Mouse (Mus musculus): ENCODE data around the gene Myl12a. TPM values are rescaled to one million over a fixed set of nuclear protein-coding genes. Genes with fewer than 3 reads are reported as not detected.
A peak's percentile ranks its signal among the peaks of the same experiment; 100 is the strongest.

The Myl12a gene
- polyA plus RNA-seq, 2 experiments: 361 to 721 TPM

- Histone ChIP-seq H3K4me1 (ENCODE audit: control insufficient read depth, insufficient read depth, low read length) (peaks cover 1% of the 10 kb centered on the region; the same call in 1 of the 2 replicates), H3K27me3 (ENCODE audit: control insufficient read depth, insufficient read depth, low read length) (no peaks in the 10 kb centered on the region), H3K36me3 (ENCODE audit: control insufficient read depth, insufficient read depth, low read length) (peaks cover 32% of the 10 kb centered on the region), H3K27ac (replicated peaks; ENCODE audit: low read depth, low read length) (no peak overlapping the region), H3K9ac (ENCODE audit: low read depth, low read length, severe bottlenecking) (no peak overlapping the region), H3K4me2 (replicated peaks; ENCODE audit: low read depth, low read length, severe bottlenecking) (no peak overlapping the region), H3K9me3 (ENCODE audit: control insufficient read depth, low read length) (no peaks in the 10 kb centered on the region), H3K4me3 (replicated peaks; ENCODE audit: low read length) (no peak overlapping the region)
- ATAC-seq (ENCODE audit: low FRiP score, low read depth): no peak
- WGBS: 85% methylated on average over 9 of the region's 9 CpGs
- DNase-seq (ENCODE audit: low spot score): no peak
- no peak for TF ChIP-seq POLR2A (IDR thresholded peaks at IDR 0.05; ENCODE audit: borderline replicate concordance, extremely low read depth, insufficient read depth, insufficient read length)
Observed at GRCm38 (mm10) chr17:70973398-70973797, 29.3 kb downstream of the Myl12a start.

GRCm38 (mm10) chr17:70971206-70971605, 31.5 kb downstream of the Myl12a start:
- H3K4me2 ChIP-seq (replicated peaks; ENCODE audit: low read depth, low read length, severe bottlenecking): no peak overlapping the region
- H3K4me1 ChIP-seq (ENCODE audit: control insufficient read depth, insufficient read depth, low read length): peaks cover 11% of the 10 kb centered on the region
- no peak for TF ChIP-seq POLR2A (IDR thresholded peaks at IDR 0.05; ENCODE audit: borderline replicate concordance, extremely low read depth, insufficient read depth, insufficient read length)
- H3K9ac ChIP-seq (ENCODE audit: low read depth, low read length, severe bottlenecking): no peak overlapping the region
- ATAC-seq (ENCODE audit: low FRiP score, low read depth) (no peak), DNase-seq (ENCODE audit: low spot score) (no peak)
- 76% methylated on average over 11 of the region's 11 CpGs for WGBS
- H3K27ac ChIP-seq (replicated peaks; ENCODE audit: low read depth, low read length): no peak overlapping the region
- peaks cover 26% of the 10 kb centered on the region for H3K36me3 ChIP-seq (ENCODE audit: control insufficient read depth, insufficient read depth, low read length)
- H3K27me3 ChIP-seq (ENCODE audit: control insufficient read depth, insufficient read depth, low read length): no peaks in the 10 kb centered on the region
- H3K9me3 ChIP-seq (ENCODE audit: control insufficient read depth, low read length): no peaks in the 10 kb centered on the region
- no peak overlapping the region for H3K4me3 ChIP-seq (replicated peaks; ENCODE audit: low read length)

- no peak for ATAC-seq (ENCODE audit: low FRiP score, low read depth)
Observed at GRCm38 (mm10) chr17:70968606-70969191, 34.0 kb downstream of the Myl12a start.

GRCm38 (mm10) chr17:70967646-70968045, 35.0 kb downstream of the Myl12a start:
- Histone ChIP-seq H3K36me3 (ENCODE audit: control insufficient read depth, insufficient read depth, low read length) (no peaks in the 10 kb centered on the region), H3K4me3 (replicated peaks; ENCODE audit: low read length) (no peak overlapping the region), H3K9me3 (ENCODE audit: control insufficient read depth, low read length) (no peaks in the 10 kb centered on the region), H3K4me2 (replicated peaks; ENCODE audit: low read depth, low read length, severe bottlenecking) (no peak overlapping the region), H3K27me3 (ENCODE audit: control insufficient read depth, insufficient read depth, low read length) (no peaks in the 10 kb centered on the region), H3K4me1 (ENCODE audit: control insufficient read depth, insufficient read depth, low read length) (peaks cover 11% of the 10 kb centered on the region), H3K9ac (ENCODE audit: low read depth, low read length, severe bottlenecking) (no peak overlapping the region), H3K27ac (replicated peaks; ENCODE audit: low read depth, low read length) (no peak overlapping the region)
- ATAC-seq (ENCODE audit: low FRiP score, low read depth): no peak
- 55% methylated on average over 12 of the region's 12 CpGs for WGBS
- DNase-seq (ENCODE audit: low spot score): no peak
- TF ChIP-seq POLR2A (IDR thresholded peaks at IDR 0.05; ENCODE audit: borderline replicate concordance, extremely low read depth, insufficient read depth, insufficient read length): no peak

More at GRCm38 (mm10) chr17:70968606-70969191, 34.0 kb downstream of the Myl12a start:
- H3K27me3 ChIP-seq (ENCODE audit: control insufficient read depth, insufficient read depth, low read length): no peaks in the 10 kb centered on the region
- no peak overlapping the region for H3K4me3 ChIP-seq (replicated peaks; ENCODE audit: low read length)
- no peak for TF ChIP-seq POLR2A (IDR thresholded peaks at IDR 0.05; ENCODE audit: borderline replicate concordance, extremely low read depth, insufficient read depth, insufficient read length)
- H3K27ac ChIP-seq (replicated peaks; ENCODE audit: low read depth, low read length): no peak overlapping the region
- H3K4me1 ChIP-seq (ENCODE audit: control insufficient read depth, insufficient read depth, low read length): peaks cover 11% of the 10 kb centered on the region
- no peaks in the 10 kb centered on the region for H3K9me3 ChIP-seq (ENCODE audit: control insufficient read depth, low read length)
- peaks cover 8% of the 10 kb centered on the region; the same call in 1 of the 2 replicates for H3K36me3 ChIP-seq (ENCODE audit: control insufficient read depth, insufficient read depth, low read length)
- no peak overlapping the region for H3K4me2 ChIP-seq (replicated peaks; ENCODE audit: low read depth, low read length, severe bottlenecking)
- 33% methylated on average over 8 of the region's 8 CpGs for WGBS
- no peak overlapping the region for H3K9ac ChIP-seq (ENCODE audit: low read depth, low read length, severe bottlenecking)
- peak; percentile 94 for DNase-seq (ENCODE audit: low spot score)

GRCm38 (mm10) chr17:70967191-70967590, 35.5 kb downstream of the Myl12a start:
- no peak overlapping the region for H3K27ac ChIP-seq (replicated peaks; ENCODE audit: low read depth, low read length)
- H3K27me3 ChIP-seq (ENCODE audit: control insufficient read depth, insufficient read depth, low read length): no peaks in the 10 kb centered on the region
- no peak overlapping the region for H3K4me3 ChIP-seq (replicated peaks; ENCODE audit: low read length)
- no peak for TF ChIP-seq POLR2A (IDR thresholded peaks at IDR 0.05; ENCODE audit: borderline replicate concordance, extremely low read depth, insufficient read depth, insufficient read length)
- H3K4me2 ChIP-seq (replicated peaks; ENCODE audit: low read depth, low read length, severe bottlenecking): no peak overlapping the region
- 44% methylated on average over 9 of the region's 9 CpGs for WGBS
- H3K9ac ChIP-seq (ENCODE audit: low read depth, low read length, severe bottlenecking): no peak overlapping the region
- H3K36me3 ChIP-seq (ENCODE audit: control insufficient read depth, insufficient read depth, low read length): no peaks in the 10 kb centered on the region
- peaks cover 11% of the 10 kb centered on the region for H3K4me1 ChIP-seq (ENCODE audit: control insufficient read depth, insufficient read depth, low read length)
- DNase-seq (ENCODE audit: low spot score) (no peak), ATAC-seq (ENCODE audit: low FRiP score, low read depth) (no peak)
- no peaks in the 10 kb centered on the region for H3K9me3 ChIP-seq (ENCODE audit: control insufficient read depth, low read length)

Data from limb, embryonic 14.5 days (tissue).